Mouse (Mus musculus) embryonic facial prominence, embryonic 15.5 days (tissue): ENCODE measurements around the gene Rnf223. TPM values are rescaled to one million over a fixed set of nuclear protein-coding genes. Genes with fewer than 3 reads are reported as not detected.
A peak's percentile ranks its signal among the peaks of the same experiment; 100 is the strongest.

Experiments used
- ATAC-seq: fragments of 200-750 bp; cut with Nextera tagmentation; 2 replicates; pipeline ENCODE4 v1.8.0; 2017; ENCODE audit warnings: low read depth, moderate TSS enrichment; ENCODE audit not compliant: insufficient number of reproducible peaks, low FRiP score, low TSS enrichment
- H3K27ac ChIP-seq: fragments of 300-500 bp; sonication (generic); replicated peaks from 2 replicates; pipeline ENCODE4 v1.5.1; 2015; ENCODE audit warnings: mild to moderate bottlenecking, inconsistent platforms
- H3K27me3 ChIP-seq: fragments of 300-500 bp; sonication (generic); 2 replicates; pipeline ENCODE4 v1.6.1; 2015; ENCODE audit warnings: inconsistent platforms
- H3K36me3 ChIP-seq: fragments of 300-500 bp; sonication (generic); 2 replicates; pipeline ENCODE4 v1.6.1; 2015; ENCODE audit warnings: mild to moderate bottlenecking, inconsistent platforms
- H3K4me1 ChIP-seq: fragments of 300-500 bp; sonication (generic); 2 replicates; pipeline ENCODE4 v1.6.1; 2015; ENCODE audit warnings: inconsistent platforms
- H3K4me2 ChIP-seq: fragments of 300-500 bp; sonication (generic); replicated peaks from 2 replicates; pipeline ENCODE4 v1.6.1; 2015; ENCODE audit warnings: mild to moderate bottlenecking, inconsistent platforms
- H3K4me3 ChIP-seq: fragments of 300-500 bp; sonication (generic); replicated peaks from 2 replicates; pipeline ENCODE4 v1.5.1; 2015; ENCODE audit warnings: mild to moderate bottlenecking, inconsistent platforms
- H3K9ac ChIP-seq: fragments of 300-500 bp; sonication (generic); 2 replicates; pipeline ENCODE4 v1.6.1; 2015; ENCODE audit warnings: inconsistent platforms
- H3K9me3 ChIP-seq: fragments of 300-500 bp; sonication (generic); replicated peaks from 2 replicates; pipeline ENCODE4 v1.6.1; 2016; ENCODE audit warnings: inconsistent platforms
- WGBS: fragments of 180-500 bp; shearing (Covaris S2); methylation state at CpG from one replicate; pipeline ENCODE4 v1.1.7; 2015; 5-methylcytosine and 5-hydroxymethylcytosine counted together
- polyA plus RNA-seq: library from polyadenylated mRNA; unstranded; fragments of >200 nt; fragmentation: Nextera tagmentation; extraction: Ambion mirVana; gene quantifications from 2 replicates; pipeline ENCODE4 v1.2.1, GENCODE M21; 2015

Rnf223 gene
- polyA plus RNA-seq, result 0.67 and 1.8 TPM in 2 replicates

DNA sequence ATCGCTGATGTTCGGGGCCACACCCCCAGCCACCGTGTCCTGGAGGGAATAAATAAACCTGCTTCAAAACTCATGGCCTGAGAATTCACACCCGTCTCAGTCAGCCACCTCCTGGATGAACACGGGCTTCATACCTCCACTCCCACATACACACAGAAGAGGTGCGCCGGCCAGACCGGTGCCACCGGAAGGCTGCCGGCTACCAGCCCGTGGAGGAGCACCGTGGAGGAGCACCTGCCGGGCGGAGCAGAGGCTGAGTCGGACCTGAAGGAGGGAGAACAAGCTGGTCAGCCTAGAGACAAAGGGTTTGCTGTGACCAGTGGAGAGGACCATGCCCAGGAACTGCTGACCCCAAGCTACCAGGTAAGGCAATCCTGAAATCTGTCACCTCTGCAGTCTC lies at the start of gene Rnf223:
Gene Rnf223 (plus strand): TSS at position 78 of the 400 bp plus-strand sequence.
- Histone ChIP-seq H3K36me3 (peaks cover 11% of the 10 kb centered on the region), H3K9ac (no peak within 1 kb of the TSS), H3K4me3 (no peak within 1 kb of the TSS), H3K4me2 (no peak within 1 kb of the TSS), H3K9me3 (no peaks in the 10 kb centered on the region), H3K27me3 (no peaks in the 10 kb centered on the region), H3K27ac (no peak within 1 kb of the TSS), H3K4me1 (no peaks in the 10 kb centered on the region)
- WGBS, result 74% methylated on average over 15 of the region's 15 CpGs
- no peak for ATAC-seq

DNA sequence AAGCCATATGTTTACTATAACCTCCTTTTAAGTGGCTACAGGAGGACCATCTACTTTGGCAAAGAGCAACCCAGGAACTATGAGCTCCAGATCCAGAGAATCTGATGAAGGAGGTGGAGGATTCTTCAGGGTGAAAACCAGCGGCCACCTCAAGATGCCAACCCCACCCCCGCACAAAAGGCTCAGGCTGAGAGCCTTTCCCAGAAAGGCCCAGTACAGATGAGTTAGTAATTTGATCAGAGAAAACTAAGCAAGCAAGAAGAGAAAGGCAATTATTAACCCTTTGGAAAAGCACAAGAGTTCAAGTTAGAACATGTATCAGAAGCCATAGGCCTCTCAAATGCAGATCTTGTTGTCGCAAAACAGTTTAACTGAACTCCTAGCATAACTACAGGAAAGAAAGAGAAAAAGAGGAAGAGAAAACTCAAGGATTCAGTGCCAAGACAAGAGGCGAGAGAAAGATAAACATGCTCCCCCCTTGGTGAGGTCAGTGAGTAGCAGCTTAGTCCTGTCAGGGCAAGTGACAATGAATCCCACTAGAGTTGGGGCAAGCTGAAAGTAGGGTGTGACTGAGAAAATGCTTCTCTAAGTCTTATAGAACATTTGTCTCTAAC lies 47.6 kb upstream of the Rnf223 start:
- Histone ChIP-seq H3K4me2 (no peak overlapping the region), H3K4me3 (no peak overlapping the region), H3K36me3 (no peaks in the 10 kb centered on the region), H3K27ac (peak overlapping the region; percentile 48; the same call in 1 of the 2 replicates), H3K9me3 (no peaks in the 10 kb centered on the region), H3K4me1 (peaks cover 15% of the 10 kb centered on the region), H3K9ac (no peak overlapping the region), H3K27me3 (peaks cover 5% of the 10 kb centered on the region; the same call in 1 of the 2 replicates)
- no peak for ATAC-seq
- 45% methylated on average over 4 of the region's 4 CpGs for WGBS

DNA sequence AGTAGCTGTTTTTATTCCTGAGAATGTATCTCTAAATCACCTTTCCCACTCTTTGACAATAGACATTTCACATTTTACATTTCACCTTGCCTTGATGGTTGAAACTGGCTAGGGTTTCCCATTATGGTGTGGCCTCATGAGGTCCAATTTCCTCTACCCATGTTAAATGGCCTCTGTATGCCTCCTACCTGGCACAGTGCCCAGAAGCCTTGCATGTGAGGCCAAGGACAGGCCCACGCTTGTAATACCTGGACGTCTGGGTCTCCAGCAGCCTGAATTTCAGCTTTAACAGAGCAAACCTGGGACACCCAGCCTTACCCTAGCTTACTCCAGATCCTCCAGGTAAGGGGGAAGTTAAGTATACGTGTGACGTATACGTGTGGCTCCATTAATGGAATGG lies 47.0 kb upstream of the Rnf223 start:
- no peaks in the 10 kb centered on the region for H3K27me3 ChIP-seq
- H3K4me1 ChIP-seq, result peaks cover 10% of the 10 kb centered on the region; the same call in 1 of the 2 replicates
- no peak for ATAC-seq
- H3K4me2 ChIP-seq, result no peak overlapping the region
- no peak overlapping the region; the same call in 1 of the 2 replicates for H3K27ac ChIP-seq
- H3K9me3 ChIP-seq, result no peaks in the 10 kb centered on the region
- H3K4me3 ChIP-seq, result no peak overlapping the region
- no peak overlapping the region for H3K9ac ChIP-seq
- 59% methylated on average over 5 of the region's 5 CpGs for WGBS
- no peaks in the 10 kb centered on the region for H3K36me3 ChIP-seq

DNA sequence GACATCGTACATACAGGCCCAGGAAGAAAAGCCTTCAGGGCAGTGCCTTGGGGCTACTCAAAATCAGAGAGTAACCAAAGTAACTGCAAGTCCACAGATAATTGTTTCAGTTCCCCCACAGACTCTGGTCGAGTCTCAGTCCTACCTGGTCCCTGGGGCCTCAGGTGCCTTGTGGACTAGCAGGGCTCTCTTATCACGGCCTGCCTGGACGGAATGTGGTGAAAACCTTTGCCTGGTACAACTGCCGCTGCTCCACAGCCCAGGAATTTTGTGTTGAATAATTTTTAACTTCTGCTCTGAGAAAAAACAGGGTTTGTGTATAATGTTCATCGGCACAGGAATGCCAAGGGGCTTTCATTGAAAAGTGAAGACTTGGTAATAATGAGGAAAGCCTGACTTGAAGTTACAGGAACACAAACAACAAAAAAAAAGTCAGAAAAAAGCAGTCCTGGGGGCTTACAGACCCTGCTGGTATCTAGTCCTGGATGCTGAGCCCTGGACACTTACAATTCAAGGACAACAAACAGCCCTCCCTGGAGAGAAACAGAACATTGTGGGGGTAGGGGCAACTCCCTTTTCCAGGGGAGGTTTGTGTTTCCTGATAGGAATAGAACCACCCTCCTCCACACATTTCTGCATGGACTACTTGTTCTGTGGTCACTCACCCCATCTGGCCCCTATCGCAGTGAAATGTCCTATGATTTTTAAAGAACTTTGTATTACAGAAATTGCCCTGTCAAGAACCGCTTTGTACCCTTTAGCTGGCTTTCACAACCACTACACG lies 46.0 kb upstream of the Rnf223 start:
- peaks cover 10% of the 10 kb centered on the region; the same call in 1 of the 2 replicates for H3K4me1 ChIP-seq
- H3K9me3 ChIP-seq, result no peaks in the 10 kb centered on the region
- no peak overlapping the region for H3K27ac ChIP-seq
- H3K4me3 ChIP-seq, result no peak overlapping the region
- H3K27me3 ChIP-seq, result no peaks in the 10 kb centered on the region
- H3K36me3 ChIP-seq, result no peaks in the 10 kb centered on the region
- H3K4me2 ChIP-seq, result no peak overlapping the region
- WGBS, result 72% methylated on average over 9 of the region's 9 CpGs
- H3K9ac ChIP-seq, result no peak overlapping the region
- no peak for ATAC-seq

DNA sequence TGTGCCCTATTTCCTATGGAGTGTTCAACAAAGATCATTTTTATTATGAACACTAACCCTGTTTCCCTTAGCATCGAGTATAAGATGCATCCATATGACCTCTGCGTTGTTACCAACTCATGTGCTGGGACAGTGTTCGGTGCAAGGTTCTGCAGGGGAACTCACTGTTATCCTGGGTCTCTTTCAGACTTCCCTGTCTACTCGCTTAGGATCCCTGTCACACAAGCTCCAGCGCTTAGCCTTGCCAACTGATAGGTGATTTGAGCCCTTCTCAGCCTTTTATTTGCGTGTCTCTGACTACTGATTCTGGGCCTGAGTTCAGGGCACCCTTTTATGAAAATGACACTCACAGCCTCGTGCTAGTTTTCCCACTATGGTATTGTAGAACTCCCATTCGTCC lies 45.1 kb upstream of the Rnf223 start:
- Histone ChIP-seq H3K27me3 (no peaks in the 10 kb centered on the region), H3K36me3 (no peaks in the 10 kb centered on the region), H3K9ac (no peak overlapping the region), H3K4me2 (no peak overlapping the region), H3K27ac (no peak overlapping the region), H3K4me1 (peaks cover 10% of the 10 kb centered on the region; the same call in 1 of the 2 replicates), H3K4me3 (no peak overlapping the region), H3K9me3 (no peaks in the 10 kb centered on the region)
- no peak for ATAC-seq
- 83% methylated on average over 8 of the region's 8 CpGs for WGBS

DNA sequence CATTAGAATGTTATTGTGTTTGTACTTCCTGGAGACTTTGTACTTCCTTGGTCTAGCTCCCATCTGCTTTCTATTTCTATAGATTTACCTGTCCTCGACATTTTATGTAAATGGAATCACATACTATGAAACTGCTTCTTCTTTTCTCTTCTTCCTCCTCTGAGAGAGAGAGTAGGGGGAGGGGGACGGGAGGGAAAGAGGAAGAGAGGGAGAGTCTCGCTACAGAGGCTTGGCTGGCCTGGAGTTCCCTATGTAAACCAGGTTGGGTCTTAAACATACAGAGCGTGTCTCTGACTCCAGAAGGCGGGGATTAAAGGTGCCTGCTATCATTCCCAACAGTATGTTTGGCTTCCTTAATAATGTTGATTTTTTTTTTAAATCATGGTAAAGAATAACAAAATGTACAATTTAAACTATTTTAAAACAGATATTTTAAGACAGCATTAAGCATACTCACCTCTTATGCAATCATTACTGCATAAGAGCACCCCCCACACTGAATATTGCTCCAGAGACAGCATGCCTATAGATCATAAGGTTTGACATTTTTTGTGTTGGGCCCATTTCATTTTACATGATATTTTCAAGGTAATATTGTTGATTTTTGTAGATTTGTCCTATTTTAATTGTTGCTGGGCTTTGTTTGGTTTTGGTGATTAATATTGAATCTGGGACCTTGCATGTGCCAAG lies 42.8 kb upstream of the Rnf223 start:
- ATAC-seq, result no peak
- no peaks in the 10 kb centered on the region for H3K36me3 ChIP-seq
- H3K9me3 ChIP-seq, result no peaks in the 10 kb centered on the region
- H3K4me2 ChIP-seq, result no peak overlapping the region
- no peak overlapping the region for H3K9ac ChIP-seq
- H3K27me3 ChIP-seq, result no peaks in the 10 kb centered on the region
- H3K4me3 ChIP-seq, result no peak overlapping the region
- WGBS, result 29% methylated on average over 5 of the region's 5 CpGs
- peaks cover 6% of the 10 kb centered on the region; the same call in 1 of the 2 replicates for H3K4me1 ChIP-seq
- H3K27ac ChIP-seq, result no peak overlapping the region

DNA sequence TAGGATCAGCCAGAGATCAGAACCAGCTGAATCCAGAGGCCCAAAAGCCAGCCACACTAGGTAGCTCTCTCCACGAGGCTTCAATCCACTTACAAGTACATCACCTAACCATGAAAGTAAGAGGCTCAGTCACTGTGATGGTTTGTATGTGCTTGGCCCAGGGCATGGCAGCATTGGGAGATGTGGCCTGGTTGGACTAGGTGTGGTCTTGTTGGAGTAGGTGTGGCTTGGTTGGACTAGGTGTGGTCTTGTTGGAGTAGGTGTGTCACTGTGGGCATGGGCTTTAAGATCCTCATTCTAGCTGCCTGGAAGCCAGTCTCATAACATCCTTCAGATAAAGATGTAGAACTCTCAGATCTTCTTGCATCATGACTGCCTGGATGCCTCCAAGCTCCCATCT lies 39.1 kb upstream of the Rnf223 start:
- Histone ChIP-seq H3K4me1 (no peaks in the 10 kb centered on the region), H3K9me3 (no peaks in the 10 kb centered on the region), H3K27me3 (no peaks in the 10 kb centered on the region), H3K36me3 (no peaks in the 10 kb centered on the region), H3K4me3 (no peak overlapping the region), H3K27ac (no peak overlapping the region), H3K4me2 (no peak overlapping the region), H3K9ac (no peak overlapping the region)
- ATAC-seq, result no peak
- 59% methylated on average over 1 of the region's 1 CpGs for WGBS

DNA sequence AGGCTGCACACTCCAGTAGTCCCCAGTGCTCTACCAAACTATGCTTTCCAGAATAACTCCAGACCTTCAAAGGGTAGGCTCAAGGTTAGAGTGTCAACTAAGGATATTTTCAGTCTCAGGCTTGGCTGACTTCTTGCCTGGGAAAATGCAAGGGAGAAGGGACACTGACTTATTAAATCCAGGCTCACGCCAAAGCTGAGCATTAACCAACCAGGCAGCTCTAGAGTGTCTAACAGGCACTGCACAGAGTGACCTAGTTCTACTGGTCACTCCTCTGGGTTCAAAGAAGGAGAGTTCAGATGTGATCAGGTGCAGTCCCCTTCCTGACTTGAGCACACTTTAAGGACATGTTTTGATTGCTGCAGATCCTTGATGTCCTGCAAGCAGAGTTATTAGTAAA lies 37.5 kb upstream of the Rnf223 start:
- Histone ChIP-seq H3K4me3 (no peak overlapping the region), H3K9ac (no peak overlapping the region), H3K27ac (no peak overlapping the region), H3K4me2 (no peak overlapping the region), H3K36me3 (no peaks in the 10 kb centered on the region), H3K27me3 (no peaks in the 10 kb centered on the region), H3K4me1 (no peaks in the 10 kb centered on the region), H3K9me3 (no peaks in the 10 kb centered on the region)
- no peak for ATAC-seq
- 75% methylated on average over 1 of the region's 1 CpGs for WGBS

DNA sequence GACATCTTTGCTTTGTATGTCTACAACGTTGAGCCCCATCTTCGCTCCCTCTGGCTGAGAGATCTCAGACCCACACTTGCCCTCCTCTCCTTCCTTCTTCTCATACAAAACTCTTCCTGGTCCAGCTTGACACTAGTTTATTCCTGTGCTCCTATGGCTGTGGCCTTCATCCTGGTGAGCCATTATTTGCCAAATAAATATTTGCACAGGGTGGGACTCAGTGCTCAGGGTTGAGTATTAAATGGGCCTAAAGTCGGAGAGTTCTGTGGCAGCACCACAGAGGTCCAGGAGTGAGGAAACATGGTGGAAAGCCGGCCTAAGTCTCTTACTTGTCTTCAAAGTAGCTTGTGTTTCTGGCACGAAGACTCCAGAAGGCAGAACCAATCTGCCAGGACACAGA lies 36.6 kb upstream of the Rnf223 start:
- H3K9me3 ChIP-seq, result no peaks in the 10 kb centered on the region
- H3K4me3 ChIP-seq, result no peak overlapping the region
- H3K4me1 ChIP-seq, result no peaks in the 10 kb centered on the region
- no peaks in the 10 kb centered on the region for H3K36me3 ChIP-seq
- 79% methylated on average over 5 of the region's 5 CpGs for WGBS
- no peak overlapping the region for H3K9ac ChIP-seq
- H3K27ac ChIP-seq, result no peak overlapping the region
- no peak overlapping the region for H3K4me2 ChIP-seq
- no peak for ATAC-seq
- H3K27me3 ChIP-seq, result no peaks in the 10 kb centered on the region

DNA sequence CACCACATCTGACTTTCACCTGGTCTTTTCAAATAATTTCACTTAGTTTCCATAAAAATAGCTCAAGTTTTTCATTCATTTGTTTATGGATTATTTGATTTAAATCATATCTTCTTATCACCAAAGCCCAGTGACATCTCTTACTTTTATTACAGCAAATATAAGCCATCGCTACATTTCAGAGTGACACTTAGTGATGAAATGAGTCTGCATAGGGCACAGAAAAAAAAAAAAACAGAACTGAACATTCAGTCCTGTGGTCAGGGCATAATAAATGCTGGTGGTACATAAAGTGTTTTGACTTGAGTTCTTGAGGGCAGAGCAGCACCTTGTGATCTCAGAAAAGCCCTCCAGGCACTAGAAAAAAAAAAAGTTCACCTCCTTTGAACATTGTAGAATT lies 34.1 kb upstream of the Rnf223 start:
- Histone ChIP-seq H3K36me3 (no peaks in the 10 kb centered on the region), H3K27ac (no peak overlapping the region), H3K9me3 (no peaks in the 10 kb centered on the region), H3K9ac (no peak overlapping the region), H3K4me1 (no peaks in the 10 kb centered on the region), H3K4me2 (no peak overlapping the region), H3K4me3 (no peak overlapping the region), H3K27me3 (no peaks in the 10 kb centered on the region)
- 90% methylated on average over 1 of the region's 1 CpGs for WGBS
- no peak for ATAC-seq

DNA sequence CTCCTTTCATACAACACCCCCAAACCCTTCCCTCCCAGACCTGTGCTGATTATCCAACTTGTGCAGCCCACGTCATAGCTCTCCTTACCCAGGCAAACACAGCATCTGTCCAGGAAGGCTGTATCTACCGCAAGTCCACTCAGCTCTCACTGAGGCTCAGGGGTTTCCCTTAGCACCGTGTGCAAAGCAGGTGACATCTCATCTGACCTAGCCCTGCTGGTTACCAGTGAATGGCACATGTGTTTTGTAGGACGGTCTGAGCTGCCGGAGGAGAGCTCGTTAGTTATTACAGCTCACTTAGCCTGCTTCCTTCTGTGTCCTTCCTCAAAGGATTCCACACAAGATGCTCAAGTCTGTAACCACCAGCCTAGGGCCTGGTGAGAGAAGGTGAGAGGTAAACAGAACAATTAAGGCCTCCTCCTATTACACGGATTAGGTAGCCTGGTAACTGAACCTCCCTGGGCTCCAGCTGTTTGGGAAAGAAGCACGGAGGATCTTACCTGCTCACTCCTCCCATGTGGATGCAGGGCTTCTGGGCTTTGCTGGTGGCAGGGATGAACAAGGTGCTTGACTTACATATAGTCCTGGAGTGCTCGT lies 32.4 kb upstream of the Rnf223 start:
- 42% methylated on average over 9 of the region's 9 CpGs for WGBS
- Histone ChIP-seq H3K4me2 (no peak overlapping the region), H3K27me3 (no peaks in the 10 kb centered on the region), H3K9me3 (no peaks in the 10 kb centered on the region), H3K4me1 (no peaks in the 10 kb centered on the region), H3K9ac (no peak overlapping the region), H3K4me3 (no peak overlapping the region), H3K36me3 (no peaks in the 10 kb centered on the region), H3K27ac (peak overlapping the region; percentile 51)
- ATAC-seq, result peak; percentile 68
